Mouse (Mus musculus): ENCODE results near the gene Cfap54. TPM values are rescaled to one million over a fixed set of nuclear protein-coding genes. Genes with fewer than 3 reads are reported as not detected.

Gene Cfap54
- not detected in 4 replicates for total RNA-seq (2023)

DNA sequence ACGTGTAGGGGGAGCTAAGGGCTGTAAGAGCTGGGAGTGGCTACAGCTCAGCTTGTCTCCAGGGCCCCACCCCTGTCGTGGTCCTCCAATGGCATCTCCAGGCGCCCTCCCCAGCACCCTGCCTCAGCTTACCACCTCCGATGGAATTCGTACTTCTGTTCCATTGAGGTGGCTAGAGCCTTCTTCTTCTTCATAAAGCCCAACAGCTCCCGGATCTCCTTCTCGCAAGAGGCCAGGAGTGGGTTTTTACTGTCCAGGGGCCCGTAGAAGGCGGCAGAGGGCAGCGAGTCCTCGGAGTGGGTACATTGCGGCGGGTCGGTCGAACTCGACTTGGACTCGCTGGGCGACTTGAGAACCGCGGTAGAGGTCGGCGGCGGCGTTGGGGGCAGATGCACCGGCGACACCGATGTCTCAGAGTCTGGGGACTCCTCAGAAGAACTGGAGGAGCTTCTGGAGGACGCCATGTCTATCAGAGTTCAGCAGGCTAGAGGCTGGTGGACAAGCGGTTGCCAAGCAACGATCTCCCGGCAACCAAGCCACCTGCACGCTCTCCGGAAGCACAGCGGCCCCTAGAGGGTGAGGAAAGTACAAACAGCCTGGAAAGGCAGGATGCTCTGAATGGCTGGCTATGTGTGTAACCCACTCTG is at the start of gene Cfap54:
Gene Cfap54, minus strand, starts transcription at position 486 of the 647 bp plus-strand sequence.

Other genes starting within 250 kb of the Cfap54 start
- gene Cdk17, start 79.3 kb upstream of the Cfap54 start, total RNA-seq (2023), result 68.8 to 88.6 TPM (median 69.4 TPM) in 4 replicates
- 61.8 to 76.1 TPM (median 66.4 TPM) in 4 replicates for gene Elk3, start 229.5 kb upstream of the Cfap54 start, total RNA-seq (2023)